Mouse (Mus musculus) MEL (cell line): ENCODE measurements at regions not wholly inside any gene's neighbourhood (a gene's known extent, or its start where the extent isn't known, plus 50 kb on each side); places are given as distances from the start of the nearest gene placed in this dataset.

Source experiments
- DNase-seq: peaks from one replicate; pipeline ENCODE4 v3.0.0; 2011; ENCODE audit warnings: low read depth, low spot score
- H3K27ac ChIP-seq: 2 replicates; pipeline ENCODE4 v1.5.1; 2012; ENCODE audit warnings: low read depth, mild to moderate bottlenecking, control low read depth, low read length, moderate library complexity; ENCODE audit not compliant: control insufficient read depth
- H3K27me3 ChIP-seq, 2 experiments: fragments of 150-350 bp in 1 of 2; sonication (generic) in 1 of 2; 2 replicates each; pipeline ENCODE4 v1.6.1; 2012; ENCODE audit warnings: low read length in 2 of 2, mild to moderate bottlenecking in 2 of 2, improper control_type of control experiment in 1 of 2, moderate library complexity in 1 of 2; ENCODE audit not compliant: insufficient read depth in 2 of 2, control insufficient read depth in 1 of 2
- H3K36me3 ChIP-seq, 2 experiments: 2 replicates each; pipeline ENCODE4 v1.6.1; 2012 to 2014; ENCODE audit warnings: low read length in 2 of 2, improper control_type of control experiment in 1 of 2, inconsistent platforms in 1 of 2, mild to moderate bottlenecking in 1 of 2; ENCODE audit not compliant: insufficient read depth in 2 of 2, control insufficient read depth in 1 of 2
- H3K4me1 ChIP-seq, 2 experiments: fragments of 150-350 bp in 1 of 2; sonication (generic) in 1 of 2; 2 replicates each; pipeline ENCODE4 v1.6.1; 2012; ENCODE audit warnings: low read length in 2 of 2, improper control_type of control experiment in 1 of 2, mild to moderate bottlenecking in 1 of 2; ENCODE audit not compliant: insufficient read depth in 2 of 2, control insufficient read depth in 1 of 2
- H3K4me3 ChIP-seq, 2 experiments: fragments of 150-350 bp in 1 of 2; sonication (generic) in 1 of 2; 2 replicates each; pipeline ENCODE4 v1.5.1; 2012; ENCODE audit warnings: low read depth in 2 of 2, low read length in 2 of 2, mild to moderate bottlenecking in 2 of 2, moderate library complexity in 2 of 2, control low read depth in 1 of 2, improper control_type of control experiment in 1 of 2; ENCODE audit not compliant: control insufficient read depth in 1 of 2, insufficient read depth in 1 of 2
- H3K79me2 ChIP-seq: 2 replicates; pipeline ENCODE4 v1.6.1; 2012; ENCODE audit warnings: mild to moderate bottlenecking, low read length, moderate library complexity; ENCODE audit not compliant: control insufficient read depth, poor library complexity, insufficient read depth
- H3K9ac ChIP-seq: 2 replicates; pipeline ENCODE4 v1.6.1; 2012; ENCODE audit warnings: low read depth, mild to moderate bottlenecking, control low read depth, low read length, moderate library complexity; ENCODE audit not compliant: control insufficient read depth, poor library complexity, severe bottlenecking
- H3K9me3 ChIP-seq: fragments of 150-350 bp; sonication (generic); replicated peaks from 2 replicates; pipeline ENCODE4 v1.6.1; 2012; ENCODE audit warnings: mild to moderate bottlenecking, low read length, improper control_type of control experiment, moderate library complexity; ENCODE audit not compliant: insufficient read depth
- BHLHE40 ChIP-seq: IDR thresholded peaks from 2 replicates; pipeline ENCODE4 v1.6.1; 2012; ENCODE audit warnings: low read depth, mild to moderate bottlenecking, inconsistent platforms, low read length, improper control_type of control experiment, borderline replicate concordance
- CHD1 ChIP-seq: IDR thresholded peaks from 2 replicates; pipeline ENCODE4 v1.6.1; 2012; ENCODE audit warnings: low read depth, mild to moderate bottlenecking, inconsistent platforms, low read length, improper control_type of control experiment
- CHD2 ChIP-seq: IDR thresholded peaks from 2 replicates; pipeline ENCODE4 v1.6.1; 2011; ENCODE audit warnings: low read length, improper control_type of control experiment
- CTCF ChIP-seq, 3 experiments: IDR thresholded peaks in 2 of 3; conservative IDR thresholded peaks in 1 of 3; 2 replicates each; pipeline ENCODE4 v1.5.1; 2011 to 2012; ENCODE audit warnings: low read length in 3 of 3, low read depth in 2 of 3, mild to moderate bottlenecking in 2 of 3, improper control_type of control experiment in 1 of 3, inconsistent platforms in 1 of 3, mixed read lengths in 1 of 3, moderate library complexity in 1 of 3; ENCODE audit not compliant: control insufficient read depth in 1 of 3, insufficient read depth in 1 of 3, poor library complexity in 1 of 3, severe bottlenecking in 1 of 3
- E2F4 ChIP-seq: IDR thresholded peaks from 2 replicates; pipeline ENCODE4 v1.6.1; 2011; ENCODE audit warnings: low read depth, low read length, improper control_type of control experiment, borderline replicate concordance
- ELF1 ChIP-seq: IDR thresholded peaks from 2 replicates; pipeline ENCODE4 v1.6.1; 2014; ENCODE audit warnings: low read depth, mild to moderate bottlenecking, inconsistent platforms, low read length, improper control_type of control experiment, moderate library complexity
- ETS1 ChIP-seq: IDR thresholded peaks from 2 replicates; pipeline ENCODE4 v1.6.1; 2012; ENCODE audit warnings: low read depth, mild to moderate bottlenecking, inconsistent platforms, low read length, improper control_type of control experiment, moderate library complexity
- GABPA ChIP-seq: IDR thresholded peaks from 2 replicates; pipeline ENCODE4 v1.6.1; 2012; ENCODE audit warnings: low read depth, mild to moderate bottlenecking, inconsistent platforms, low read length, improper control_type of control experiment, moderate library complexity
- GATA1 ChIP-seq: IDR thresholded peaks from 2 replicates; pipeline ENCODE4 v1.6.1; 2011; ENCODE audit warnings: low read depth, low read length, improper control_type of control experiment
- HCFC1 ChIP-seq: IDR thresholded peaks from 2 replicates; pipeline ENCODE4 v1.6.1; 2012; ENCODE audit warnings: low read depth, mild to moderate bottlenecking, inconsistent platforms, low read length, improper control_type of control experiment, moderate library complexity
- JUND ChIP-seq: IDR thresholded peaks from 2 replicates; pipeline ENCODE4 v1.6.1; 2011; ENCODE audit warnings: low read depth, mild to moderate bottlenecking, improper control_type of control experiment, low read length
- MAFK ChIP-seq: IDR thresholded peaks from 2 replicates; pipeline ENCODE4 v1.6.1; 2011; ENCODE audit warnings: low read depth, mild to moderate bottlenecking, low read length, improper control_type of control experiment, borderline replicate concordance
- MAX ChIP-seq: IDR thresholded peaks from 2 replicates; pipeline ENCODE4 v1.6.1; 2011; ENCODE audit warnings: low read length, improper control_type of control experiment
- MEF2A ChIP-seq: IDR thresholded peaks from 2 replicates; pipeline ENCODE4 v1.6.1; 2014; ENCODE audit warnings: low read depth, mild to moderate bottlenecking, inconsistent platforms, low read length, improper control_type of control experiment; ENCODE audit not compliant: poor library complexity, insufficient replicate concordance, severe bottlenecking; ENCODE audit errors: extremely low read depth
- MXI1 ChIP-seq: IDR thresholded peaks from 2 replicates; pipeline ENCODE4 v1.6.1; 2011; ENCODE audit warnings: mild to moderate bottlenecking, low read depth, low read length, improper control_type of control experiment
- MYB ChIP-seq: IDR thresholded peaks from 2 replicates; pipeline ENCODE4 v1.6.1; 2011; ENCODE audit warnings: mild to moderate bottlenecking, low read depth, low read length, improper control_type of control experiment
- MYC ChIP-seq: IDR thresholded peaks from 2 replicates; pipeline ENCODE4 v1.6.1; 2011; ENCODE audit warnings: low read depth, mild to moderate bottlenecking, low read length, improper control_type of control experiment, moderate library complexity
- NELFE ChIP-seq: IDR thresholded peaks from 2 replicates; pipeline ENCODE4 v1.6.1; 2011; ENCODE audit warnings: low read depth, low read length, improper control_type of control experiment
- NRF1 ChIP-seq: IDR thresholded peaks from 2 replicates; pipeline ENCODE4 v1.6.1; 2014; ENCODE audit warnings: low read depth, mild to moderate bottlenecking, inconsistent platforms, low read length, improper control_type of control experiment, moderate library complexity; ENCODE audit not compliant: poor library complexity, insufficient read depth, severe bottlenecking
- POLR2A ChIP-seq, 2 experiments: IDR thresholded peaks; 2 replicates each; pipeline ENCODE4 v1.6.1; 2011 to 2012; ENCODE audit warnings: low read length in 2 of 2, mild to moderate bottlenecking in 2 of 2, control low read depth in 1 of 2, improper control_type of control experiment in 1 of 2, low read depth in 1 of 2, moderate library complexity in 1 of 2; ENCODE audit not compliant: control insufficient read depth in 1 of 2, insufficient read depth in 1 of 2, poor library complexity in 1 of 2
- POLR2AphosphoS2 ChIP-seq: IDR thresholded peaks from 2 replicates; pipeline ENCODE4 v1.6.1; 2011; ENCODE audit warnings: low read length, improper control_type of control experiment
- POLR2AphosphoS5 ChIP-seq: IDR thresholded peaks from 2 replicates; pipeline ENCODE4 v1.6.1; 2012; ENCODE audit warnings: low read depth, borderline replicate concordance, mild to moderate bottlenecking, inconsistent platforms, low read length, moderate library complexity, mixed read lengths
- RAD21 ChIP-seq: IDR thresholded peaks from 2 replicates; pipeline ENCODE4 v1.6.1; 2011; ENCODE audit warnings: mild to moderate bottlenecking, low read depth, low read length, improper control_type of control experiment
- RCOR1 ChIP-seq: IDR thresholded peaks from 2 replicates; pipeline ENCODE4 v1.6.1; 2012; ENCODE audit warnings: low read depth, mild to moderate bottlenecking, inconsistent platforms, low read length, improper control_type of control experiment
- SMC3 ChIP-seq: IDR thresholded peaks from 2 replicates; pipeline ENCODE4 v1.6.1; 2011; ENCODE audit warnings: low read depth, low read length, improper control_type of control experiment
- TAL1 ChIP-seq: IDR thresholded peaks from 2 replicates; pipeline ENCODE4 v1.6.1; 2012; ENCODE audit warnings: mild to moderate bottlenecking, inconsistent platforms, low read length, moderate library complexity, mixed read lengths
- TBP ChIP-seq: IDR thresholded peaks from 2 replicates; pipeline ENCODE4 v1.8.0; 2011; ENCODE audit warnings: low read depth, low read length, improper control_type of control experiment
- TCF12 ChIP-seq: IDR thresholded peaks from 2 replicates; pipeline ENCODE4 v1.6.1; 2014; ENCODE audit warnings: low read depth, mild to moderate bottlenecking, inconsistent platforms, low read length, improper control_type of control experiment, moderate library complexity
- USF1 ChIP-seq: IDR thresholded peaks from 2 replicates; pipeline ENCODE4 v1.6.1; 2014; ENCODE audit warnings: low read depth, mild to moderate bottlenecking, inconsistent platforms, low read length, improper control_type of control experiment, moderate library complexity
- ZKSCAN1 ChIP-seq: IDR thresholded peaks from 2 replicates; pipeline ENCODE4 v1.6.1; 2012; ENCODE audit warnings: low read depth, mild to moderate bottlenecking, inconsistent platforms, low read length, improper control_type of control experiment, moderate library complexity
- ZNF384 ChIP-seq: IDR thresholded peaks from 2 replicates; pipeline ENCODE4 v1.6.1; 2012; ENCODE audit warnings: low read depth, mild to moderate bottlenecking, inconsistent platforms, low read length, improper control_type of control experiment

DNA sequence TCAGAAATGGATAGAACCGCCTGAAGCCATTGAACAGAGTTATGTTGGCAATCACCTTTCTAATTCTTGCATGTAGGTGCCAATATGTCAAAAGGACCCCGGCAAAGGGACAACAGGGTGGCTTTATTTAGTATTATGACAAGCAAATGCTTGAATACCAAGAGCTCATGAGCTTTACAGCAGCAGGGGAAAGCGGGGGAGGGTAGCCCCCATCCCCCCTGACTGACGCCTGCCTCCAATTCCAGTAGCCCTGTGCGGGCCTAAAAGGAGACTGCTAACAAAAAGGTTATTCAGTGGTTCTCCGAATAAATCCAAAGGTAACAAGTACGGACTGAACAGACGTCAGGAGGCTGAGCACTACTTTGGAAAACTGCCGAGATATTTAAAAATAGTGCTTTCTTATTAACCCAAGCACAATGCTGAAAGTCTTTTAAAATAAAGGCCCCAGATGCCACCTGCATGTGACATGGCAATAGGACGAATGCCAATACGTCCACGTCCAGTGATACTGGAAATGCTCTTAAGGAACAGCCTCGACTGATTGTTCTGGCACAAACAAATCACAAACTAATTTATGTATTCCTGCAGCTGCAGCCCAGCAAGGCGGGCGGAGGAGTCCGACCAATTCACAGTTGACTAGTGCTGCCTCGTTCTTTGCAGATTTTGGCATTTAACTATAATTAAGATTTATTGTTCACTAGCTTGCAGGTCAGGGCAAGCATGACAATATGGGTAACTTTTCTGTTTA lies 771.7 kb upstream of the Car8 start:
- Histone ChIP-seq H3K9me3 (no peaks in the 10 kb centered on the region), H3K79me2 (no peaks in the 10 kb centered on the region), H3K36me3 (no peaks in the 10 kb centered on the region), H3K27me3 (no peaks in the 10 kb centered on the region; a peak in 1 of 4 replicates), H3K9ac (no peak overlapping the region), H3K4me3 (no peak overlapping the region), H3K27ac (no peak overlapping the region), H3K4me1 (no peaks in the 10 kb centered on the region)
- TF ChIP-seq USF1 (no peak), CTCF (IDR thresholded peaks at IDR 0.05 in 2 of 3, conservative IDR thresholded peaks at IDR 0.05 in 1 of 3; ENCODE audit: control insufficient read depth in 1 of 3, insufficient read depth in 1 of 3, low read depth in 2 of 3, low read length in 3 of 3, poor library complexity in 1 of 3, severe bottlenecking in 1 of 3) (no peak), TAL1 (no peak), NRF1 (no peak), E2F4 (no peak), MAFK (no peak), NELFE (no peak), GATA1 (no peak), TCF12 (no peak), MEF2A (no peak), MYB (no peak), ETS1 (no peak), ELF1 (no peak), SMC3 (no peak), POLR2AphosphoS2 (no peak), MYC (no peak), MXI1 (no peak), RCOR1 (no peak)
- DNase-seq: no peak

DNA sequence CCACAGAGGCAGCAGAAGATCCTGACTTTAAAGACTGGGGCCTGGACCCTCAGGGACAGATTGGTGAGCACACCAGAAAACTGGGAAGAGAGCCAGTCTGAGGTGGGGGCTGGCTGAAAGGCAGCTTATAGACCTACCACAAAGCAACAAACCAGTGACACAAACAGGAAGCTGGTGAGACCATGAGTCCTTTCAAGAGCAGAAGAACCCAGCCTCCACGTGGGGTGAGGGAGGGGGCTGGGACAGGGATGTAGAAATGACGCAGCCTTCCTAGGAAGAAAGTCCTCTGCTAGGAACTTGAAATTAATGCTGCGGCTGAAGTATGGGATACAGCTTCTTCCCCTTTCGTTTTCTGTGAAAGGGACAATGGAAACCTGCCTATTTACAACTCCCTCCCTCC lies 770.8 kb upstream of the Car8 start:
- Histone ChIP-seq H3K4me1 (no peaks in the 10 kb centered on the region), H3K27ac (no peak overlapping the region), H3K4me3 (no peak overlapping the region), H3K36me3 (no peaks in the 10 kb centered on the region), H3K9me3 (no peaks in the 10 kb centered on the region), H3K9ac (no peak overlapping the region), H3K79me2 (no peaks in the 10 kb centered on the region), H3K27me3 (no peaks in the 10 kb centered on the region)
- DNase-seq: no peak
- no peak for TF ChIP-seq MYB
- no peak for TF ChIP-seq HCFC1
- no peak for TF ChIP-seq RAD21
- TF ChIP-seq MEF2A: no peak
- TF ChIP-seq CHD2: no peak
- TF ChIP-seq TBP: no peak
- TF ChIP-seq POLR2A (IDR thresholded peaks at IDR 0.05; ENCODE audit: control insufficient read depth in 1 of 2, insufficient read depth in 1 of 2, low read depth in 1 of 2, low read length in 2 of 2, poor library complexity in 1 of 2): no peak
- no peak for TF ChIP-seq E2F4
- TF ChIP-seq POLR2AphosphoS5: no peak
- TF ChIP-seq JUND: no peak
- TF ChIP-seq ZKSCAN1: no peak
- no peak for TF ChIP-seq USF1
- TF ChIP-seq ZNF384: no peak
- no peak for TF ChIP-seq NELFE
- TF ChIP-seq TAL1: no peak
- no peak for TF ChIP-seq GABPA
- TF ChIP-seq BHLHE40: no peak
- no peak for TF ChIP-seq MAX
- TF ChIP-seq ETS1: no peak
- TF ChIP-seq CHD1: no peak
